Mouse (Mus musculus) limb, embryonic 13.5 days (tissue): ENCODE measurements around the gene Gm20388. TPM values are rescaled to one million over a fixed set of nuclear protein-coding genes. Genes with fewer than 3 reads are reported as not detected.

Experiments
- ATAC-seq: fragments of 200-750 bp; cut with Nextera tagmentation; 2 replicates; pipeline ENCODE4 v1.8.0; 2017; ENCODE audit warnings: low read depth, moderate number of reproducible peaks, moderate TSS enrichment; ENCODE audit not compliant: low FRiP score
- H3K27ac ChIP-seq: fragments of 300-500 bp; sonication (generic); 2 replicates; pipeline ENCODE4 v1.5.1; 2015; ENCODE audit warnings: inconsistent platforms, mild to moderate bottlenecking, moderate library complexity
- H3K27me3 ChIP-seq: fragments of 300-500 bp; sonication (generic); 2 replicates; pipeline ENCODE4 v1.6.1; 2015; ENCODE audit warnings: mild to moderate bottlenecking, inconsistent platforms
- H3K36me3 ChIP-seq: fragments of 300-500 bp; sonication (generic); 2 replicates; pipeline ENCODE4 v1.6.1; 2015; ENCODE audit warnings: inconsistent platforms, mild to moderate bottlenecking, moderate library complexity
- H3K4me1 ChIP-seq: fragments of 300-500 bp; sonication (generic); 2 replicates; pipeline ENCODE4 v1.6.1; 2015; ENCODE audit warnings: inconsistent platforms
- H3K4me2 ChIP-seq: fragments of 300-500 bp; sonication (generic); replicated peaks from 2 replicates; pipeline ENCODE4 v1.6.1; 2015; ENCODE audit warnings: inconsistent platforms, mild to moderate bottlenecking, moderate library complexity
- H3K4me3 ChIP-seq: fragments of 300-500 bp; sonication (generic); 2 replicates; pipeline ENCODE4 v1.5.1; 2015; ENCODE audit warnings: moderate library complexity, mild to moderate bottlenecking, inconsistent platforms
- H3K9ac ChIP-seq: fragments of 300-500 bp; sonication (generic); 2 replicates; pipeline ENCODE4 v1.6.1; 2015; ENCODE audit warnings: mild to moderate bottlenecking, inconsistent platforms
- H3K9me3 ChIP-seq: fragments of 300-500 bp; sonication (generic); 2 replicates; pipeline ENCODE4 v1.6.1; 2016; ENCODE audit warnings: inconsistent platforms
- WGBS: fragments of 180-500 bp; shearing (Covaris S2); methylation state at CpG from one replicate; pipeline ENCODE4 v1.1.7; 2015; 5-methylcytosine and 5-hydroxymethylcytosine counted together
- polyA plus RNA-seq: library from polyadenylated mRNA; unstranded; fragments of >200 nt; fragmentation: Nextera tagmentation; extraction: Ambion mirVana; gene quantifications from 2 replicates; pipeline ENCODE4 v1.2.1, GENCODE M21; 2015

Gm20388 gene
- polyA plus RNA-seq, 1 experiment from 2014 or later = 7.1 TPM

GRCm38 (mm10) chr8:120492193-120492880 lies 581.7 kb downstream of the Gm20388 start:
- Histone ChIP-seq H3K27ac (no peak overlapping the region), H3K9ac (no peak overlapping the region; the same call in 1 of the 2 replicates), H3K4me2 (peak overlapping the region; percentile 32; the same call in 1 of the 2 replicates), H3K27me3 (peaks cover 33% of the 10 kb centered on the region), H3K4me1 (peaks cover 94% of the 10 kb centered on the region), H3K4me3 (no peak overlapping the region), H3K36me3 (no peaks in the 10 kb centered on the region), H3K9me3 (no peaks in the 10 kb centered on the region)
- ATAC-seq = no peak
- WGBS = 11% methylated on average over 14 of the region's 14 CpGs

GRCm38 (mm10) chr8:120492881-120493220 lies 582.2 kb downstream of the Gm20388 start:
- H3K9me3 ChIP-seq = no peaks in the 10 kb centered on the region
- H3K36me3 ChIP-seq = no peaks in the 10 kb centered on the region
- peak overlapping the region; percentile 32; the same call in 1 of the 2 replicates for H3K4me2 ChIP-seq
- ATAC-seq = no peak
- H3K27me3 ChIP-seq = peaks cover 33% of the 10 kb centered on the region
- H3K27ac ChIP-seq = no peak overlapping the region
- 47% methylated on average over 4 of the region's 4 CpGs for WGBS
- peaks cover 95% of the 10 kb centered on the region for H3K4me1 ChIP-seq
- H3K4me3 ChIP-seq = no peak overlapping the region
- no peak overlapping the region for H3K9ac ChIP-seq

- 49% methylated on average over 16 of the region's 16 CpGs for WGBS
Observed at GRCm38 (mm10) chr8:120493508-120494464, 583.1 kb downstream of the Gm20388 start.

DNA sequence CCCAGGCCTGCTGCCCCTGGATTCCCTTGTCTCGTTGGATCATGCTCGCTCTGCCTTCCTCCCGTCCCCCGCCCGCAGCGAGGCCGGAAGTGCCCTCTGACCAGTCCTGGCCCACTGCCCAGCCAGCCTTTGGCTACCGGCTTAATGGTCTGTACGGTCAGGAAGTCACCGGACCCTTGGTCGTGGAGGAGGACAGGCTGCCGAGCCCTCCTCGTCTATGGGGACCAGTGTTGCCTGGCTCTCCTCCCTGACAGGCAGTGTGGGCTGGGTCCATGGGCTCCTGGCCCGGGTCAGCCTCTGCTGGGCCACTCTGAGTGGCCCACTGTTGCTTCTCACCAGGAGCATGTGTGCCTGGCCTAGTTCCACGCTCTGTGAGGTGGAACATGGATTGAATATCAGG lies 584.3 kb downstream of the Gm20388 start:
- Histone ChIP-seq H3K9me3 (no peaks in the 10 kb centered on the region), H3K9ac (0 out of 2 replicates have a peak overlapping the region, but pooled peaks have one; percentile 0), H3K27me3 (peaks cover 26% of the 10 kb centered on the region), H3K4me2 (peak overlapping the region; percentile 25; the same call in 1 of the 2 replicates), H3K4me3 (no peak overlapping the region), H3K4me1 (peaks cover 89% of the 10 kb centered on the region), H3K27ac (peak overlapping the region; percentile 33; the same call in 1 of the 2 replicates), H3K36me3 (no peaks in the 10 kb centered on the region)
- no peak for ATAC-seq
- 29% methylated on average over 15 of the region's 15 CpGs for WGBS

More at GRCm38 (mm10) chr8:120493508-120494464, 583.1 kb downstream of the Gm20388 start:
- Histone ChIP-seq H3K36me3 (no peaks in the 10 kb centered on the region), H3K9ac (no peak overlapping the region), H3K4me1 (peaks cover 95% of the 10 kb centered on the region), H3K4me3 (no peak overlapping the region), H3K27ac (no peak overlapping the region; the same call in 1 of the 2 replicates), H3K9me3 (no peaks in the 10 kb centered on the region), H3K4me2 (no peak overlapping the region), H3K27me3 (peaks cover 33% of the 10 kb centered on the region)
- ATAC-seq = no peak

- no peak for ATAC-seq
- H3K4me2 ChIP-seq = peak overlapping the region; percentile 25; the same call in 1 of the 2 replicates
- WGBS = 72% methylated on average over 5 of the region's 5 CpGs
- peaks cover 23% of the 10 kb centered on the region for H3K27me3 ChIP-seq
- no peaks in the 10 kb centered on the region for H3K36me3 ChIP-seq
- no peak overlapping the region for H3K4me3 ChIP-seq
- no peak overlapping the region for H3K9ac ChIP-seq
- no peaks in the 10 kb centered on the region for H3K9me3 ChIP-seq
- H3K4me1 ChIP-seq = peaks cover 86% of the 10 kb centered on the region
- H3K27ac ChIP-seq = peak overlapping the region; percentile 33; the same call in 1 of the 2 replicates
Observed at GRCm38 (mm10) chr8:120495461-120495860, 584.8 kb downstream of the Gm20388 start.

- Histone ChIP-seq H3K4me2 (no peak overlapping the region), H3K4me1 (peaks cover 86% of the 10 kb centered on the region), H3K27ac (no peak overlapping the region), H3K36me3 (no peaks in the 10 kb centered on the region), H3K9ac (no peak overlapping the region), H3K9me3 (no peaks in the 10 kb centered on the region), H3K4me3 (no peak overlapping the region), H3K27me3 (peaks cover 18% of the 10 kb centered on the region)
- WGBS = 97% methylated on average over 15 of the region's 15 CpGs
- ATAC-seq = no peak
Observed at GRCm38 (mm10) chr8:120496478-120496877, 585.8 kb downstream of the Gm20388 start.

DNA sequence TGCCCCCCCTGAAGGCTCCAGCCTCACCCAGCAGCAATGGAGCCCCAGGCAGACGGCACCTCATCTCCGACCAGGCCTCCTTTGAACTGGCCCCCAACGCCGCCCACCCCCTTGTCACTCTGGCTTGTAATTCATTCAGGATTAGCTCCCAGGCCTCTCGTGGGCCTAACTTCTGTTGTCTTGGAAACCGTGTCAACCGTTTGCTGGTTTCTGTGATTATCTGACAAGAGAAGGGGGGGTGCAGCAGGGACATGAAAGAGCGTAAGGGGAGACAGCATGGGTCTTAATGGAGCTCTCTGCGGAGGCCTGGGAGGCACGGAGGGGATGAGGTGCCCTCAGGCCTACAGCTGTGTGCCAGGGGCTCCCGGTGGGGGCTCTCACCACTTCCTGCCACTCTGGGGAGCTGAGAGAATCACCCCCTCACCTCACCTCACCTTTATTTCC lies 586.9 kb downstream of the Gm20388 start:
- H3K4me2 ChIP-seq = peak overlapping the region; percentile 4; the same call in 1 of the 2 replicates
- H3K27me3 ChIP-seq = peaks cover 14% of the 10 kb centered on the region; the same call in 1 of the 2 replicates
- H3K36me3 ChIP-seq = no peaks in the 10 kb centered on the region
- no peak overlapping the region for H3K4me3 ChIP-seq
- H3K27ac ChIP-seq = no peak overlapping the region
- H3K9me3 ChIP-seq = no peaks in the 10 kb centered on the region
- H3K4me1 ChIP-seq = peaks cover 80% of the 10 kb centered on the region
- no peak for ATAC-seq
- 11% methylated on average over 11 of the region's 11 CpGs for WGBS
- peak overlapping the region; percentile 43; the same call in 1 of the 2 replicates for H3K9ac ChIP-seq

- peaks cover 11% of the 10 kb centered on the region; the same call in 1 of the 2 replicates for H3K27me3 ChIP-seq
- H3K4me2 ChIP-seq = peak overlapping the region; percentile 38
- H3K27ac ChIP-seq = no peak overlapping the region
- H3K4me1 ChIP-seq = peaks cover 80% of the 10 kb centered on the region
- H3K9ac ChIP-seq = no peak overlapping the region
- H3K9me3 ChIP-seq = no peaks in the 10 kb centered on the region
- WGBS = 14% methylated on average over 4 of the region's 4 CpGs
- peak; percentile 14; the same call in 1 of the 2 replicates for ATAC-seq
- H3K4me3 ChIP-seq = no peak overlapping the region
- no peaks in the 10 kb centered on the region for H3K36me3 ChIP-seq
Observed at GRCm38 (mm10) chr8:120498349-120498831, 587.7 kb downstream of the Gm20388 start.

GRCm38 (mm10) chr8:120498926-120499605 lies 588.4 kb downstream of the Gm20388 start:
- Histone ChIP-seq H3K9me3 (no peaks in the 10 kb centered on the region), H3K9ac (no peak overlapping the region), H3K27ac (no peak overlapping the region), H3K4me3 (no peak overlapping the region), H3K36me3 (no peaks in the 10 kb centered on the region), H3K4me1 (peaks cover 80% of the 10 kb centered on the region), H3K4me2 (peak overlapping the region; percentile 38), H3K27me3 (peaks cover 11% of the 10 kb centered on the region; the same call in 1 of the 2 replicates)
- 25% methylated on average over 9 of the region's 9 CpGs for WGBS
- peak; percentile 26; the same call in 1 of the 2 replicates for ATAC-seq

- 72% methylated on average over 8 of the region's 8 CpGs for WGBS
- Histone ChIP-seq H3K36me3 (no peaks in the 10 kb centered on the region), H3K9me3 (no peaks in the 10 kb centered on the region), H3K27ac (no peak overlapping the region), H3K9ac (0 out of 2 replicates have a peak overlapping the region, but pooled peaks have one; percentile 39), H3K4me3 (no peak overlapping the region), H3K27me3 (peaks cover 11% of the 10 kb centered on the region; the same call in 1 of the 2 replicates), H3K4me1 (peaks cover 81% of the 10 kb centered on the region), H3K4me2 (no peak overlapping the region)
- no peak for ATAC-seq
Observed at GRCm38 (mm10) chr8:120500701-120501261, 590.1 kb downstream of the Gm20388 start.

DNA sequence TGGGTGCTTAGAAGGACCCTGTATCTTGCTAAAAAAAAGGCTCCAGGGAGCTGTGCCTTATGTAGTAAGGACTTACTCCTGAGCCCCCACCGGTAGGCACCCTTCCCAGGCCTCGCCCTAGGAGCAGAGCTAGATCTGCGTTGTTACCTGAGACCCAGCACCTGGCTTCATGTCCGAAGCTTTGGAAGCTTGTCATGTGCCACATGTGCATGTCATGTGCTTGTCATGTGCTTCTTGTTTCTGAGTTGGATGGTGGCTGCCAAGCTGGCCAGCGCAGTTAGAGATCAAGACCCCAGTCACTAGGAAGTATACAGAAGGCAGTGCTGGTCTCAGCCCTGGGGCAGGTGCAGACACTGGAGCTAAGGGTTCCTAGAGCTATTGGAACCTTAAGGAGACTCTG lies 590.8 kb downstream of the Gm20388 start:
- no peak overlapping the region for H3K9ac ChIP-seq
- H3K27ac ChIP-seq = no peak overlapping the region
- H3K4me1 ChIP-seq = peaks cover 85% of the 10 kb centered on the region
- ATAC-seq = no peak
- H3K27me3 ChIP-seq = peaks cover 14% of the 10 kb centered on the region; the same call in 1 of the 2 replicates
- H3K4me3 ChIP-seq = no peak overlapping the region
- H3K9me3 ChIP-seq = no peaks in the 10 kb centered on the region
- 76% methylated on average over 5 of the region's 5 CpGs for WGBS
- no peak overlapping the region for H3K4me2 ChIP-seq
- H3K36me3 ChIP-seq = no peaks in the 10 kb centered on the region
